Mouse (Mus musculus) telencephalon, adult 2 months (tissue): ENCODE measurements at regions not wholly inside any gene's neighbourhood (a gene's known extent, or its start where the extent isn't known, plus 50 kb on each side); places are given as distances from the start of the nearest gene placed in this dataset.
"Not testable (repeated sequence)": the region's sequence is repeated elsewhere in the genome, so short reads cannot be mapped to it uniquely, and the experiment has no call there.

Experiments used
- DNase-seq: peaks from one replicate; pipeline ENCODE4 v3.0.0-alpha.2; 2011; ENCODE audit warnings: low read depth, low spot score

DNA sequence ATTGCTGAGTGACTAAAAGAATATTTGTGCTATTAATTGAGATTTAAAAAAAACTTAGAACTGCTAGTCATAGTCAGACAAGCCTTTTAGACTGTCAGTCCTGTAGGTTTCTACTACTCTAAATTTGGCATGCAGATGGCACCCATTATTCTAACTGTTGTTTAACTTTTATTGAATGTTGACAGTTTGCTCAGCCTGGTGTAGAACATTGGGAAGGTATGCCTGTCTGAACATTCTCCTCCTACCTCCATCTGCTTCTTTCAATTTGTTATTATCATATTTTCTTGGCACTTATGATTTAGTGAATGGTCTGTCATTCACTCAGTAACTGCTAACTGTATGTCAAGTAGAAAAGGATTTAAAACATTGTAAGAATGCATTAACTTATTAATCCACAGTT lies 130.9 kb downstream of the Gmnc start:
- peak; percentile 29 for DNase-seq

DNA sequence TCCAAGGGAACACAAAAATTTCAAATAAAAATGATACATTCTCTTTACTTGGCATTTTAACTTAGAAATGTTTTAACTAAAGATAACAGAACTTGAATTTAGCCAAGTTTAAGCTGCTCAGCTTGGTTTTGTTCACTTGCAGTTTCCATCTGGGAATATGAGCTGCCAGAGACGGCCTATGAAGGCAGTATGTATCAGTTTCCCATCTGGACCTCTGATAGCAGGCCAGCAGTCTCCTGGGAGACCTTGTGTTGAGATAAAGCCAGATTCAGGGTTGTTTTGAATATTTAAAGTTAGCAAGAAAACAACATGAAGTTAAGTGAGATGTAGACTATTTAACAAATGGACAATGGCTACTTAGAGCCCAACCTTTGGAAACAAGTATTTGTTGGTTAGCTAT lies 142.3 kb downstream of the Gmnc start:
- DNase-seq, result no peak

DNA sequence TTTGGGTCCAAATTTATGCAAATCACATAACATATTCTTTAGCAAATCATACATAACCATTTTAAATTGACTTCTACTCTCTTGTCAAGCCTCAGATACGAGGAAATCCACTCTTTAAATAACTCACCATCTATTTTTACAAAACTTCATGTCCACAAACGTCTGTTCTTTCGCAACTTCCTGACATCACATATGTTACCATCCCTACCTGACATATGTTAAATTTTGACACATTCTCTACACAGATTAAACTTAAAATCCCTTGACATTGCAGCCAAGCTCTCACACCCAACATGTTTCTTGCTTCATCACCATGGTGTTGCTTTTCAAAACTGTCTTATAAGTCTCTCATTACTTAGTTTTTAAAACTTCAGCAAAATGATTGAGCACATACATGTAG lies 164.4 kb downstream of the Gmnc start:
- peak; percentile 31 for DNase-seq

DNA sequence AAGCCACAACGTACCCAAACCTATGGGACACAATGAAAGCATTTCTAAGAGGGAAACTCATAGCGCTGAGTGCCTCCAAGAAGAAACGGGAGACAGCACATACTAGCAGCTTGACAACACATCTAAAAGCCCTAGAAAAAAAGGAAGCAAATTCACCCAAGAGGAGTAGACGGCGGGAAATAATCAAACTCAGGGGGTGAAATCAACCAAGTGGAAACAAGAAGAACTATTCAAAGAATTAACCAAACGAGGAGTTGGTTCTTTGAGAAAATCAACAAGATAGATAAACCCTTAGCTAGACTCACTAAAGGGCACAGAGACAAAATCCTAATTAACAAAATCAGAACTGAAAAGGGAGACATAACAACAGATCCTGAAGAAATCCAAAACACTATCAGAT lies 180.3 kb downstream of the Gmnc start:
- DNase-seq, result not testable (repeated sequence)

DNA sequence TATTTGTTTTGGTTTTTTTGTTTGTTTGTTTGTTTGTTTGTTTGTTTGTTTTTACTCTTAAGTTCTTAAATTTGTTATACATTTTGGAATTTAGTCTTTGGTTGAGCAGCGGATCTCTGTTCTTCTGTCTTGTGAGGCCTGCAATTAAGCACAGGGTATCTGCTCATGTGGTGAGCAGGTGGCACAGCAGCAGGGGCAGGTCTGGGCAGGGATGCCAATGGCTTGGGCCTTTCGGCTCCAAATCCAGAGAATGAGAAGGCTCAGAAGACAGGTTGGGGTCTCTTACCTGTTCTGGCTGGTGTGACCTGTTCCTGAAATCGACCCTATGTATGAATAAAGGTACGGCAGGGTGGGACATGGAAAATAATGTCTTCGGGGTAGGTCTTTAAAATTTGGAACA lies 186.0 kb downstream of the Gmnc start:
- no peak for DNase-seq

DNA sequence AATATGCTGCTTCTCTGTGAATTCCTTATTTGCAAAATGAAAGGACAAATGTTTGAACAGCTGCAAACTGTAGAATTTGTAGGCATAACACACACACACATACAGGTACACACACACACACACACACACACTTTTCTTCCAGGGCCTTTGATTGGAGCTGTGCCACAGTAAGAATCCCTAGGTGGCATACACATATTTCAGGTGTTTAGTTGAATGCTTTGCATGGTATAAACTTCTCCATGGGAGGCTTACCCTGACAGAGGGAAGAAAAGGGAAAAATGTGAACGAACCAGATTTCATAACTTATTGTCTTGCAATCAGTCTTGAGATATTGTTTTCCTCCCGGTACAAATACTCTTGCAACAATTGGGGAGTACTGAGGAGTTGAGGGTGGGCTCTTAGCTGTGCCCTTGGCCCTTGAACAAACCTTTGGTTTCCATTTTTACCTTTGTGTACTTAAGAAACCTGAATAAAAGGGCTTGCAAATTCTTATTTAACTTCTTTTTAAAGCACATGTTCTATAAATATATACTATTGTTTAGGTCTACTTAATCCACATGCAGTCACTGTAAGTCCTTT lies 204.3 kb downstream of the Gmnc start:
- no peak for DNase-seq

DNA sequence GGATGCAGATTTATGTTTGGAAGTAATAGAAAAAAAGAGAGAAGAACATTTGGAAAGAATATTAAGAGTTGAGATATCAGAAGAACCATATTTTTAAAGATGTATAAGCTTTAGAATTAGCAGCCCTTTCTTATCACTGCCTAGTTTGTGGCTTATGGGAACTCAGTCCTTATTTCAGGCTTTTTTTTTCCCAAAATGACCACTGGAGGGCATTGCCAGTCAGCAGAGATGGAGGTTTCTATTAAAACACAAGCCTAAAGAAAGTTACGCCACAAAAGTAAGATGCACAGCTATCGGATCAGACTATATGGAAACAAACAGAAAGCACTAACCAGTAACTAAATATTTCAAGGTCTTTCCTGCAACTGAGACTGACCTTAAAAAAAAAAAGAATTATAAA lies 200.8 kb downstream of the Il1rap start:
- DNase-seq, result no peak
